Mouse (Mus musculus) spleen, postnatal 14 days (tissue): ENCODE results near the gene Flt1.

Source experiments
- DNase-seq, 2 experiments: peaks; one replicate each; pipeline ENCODE4 v3.0.0; 2021 to 2022; ENCODE audit warnings: low spot score in 2 of 2

Flt1 gene

DNA sequence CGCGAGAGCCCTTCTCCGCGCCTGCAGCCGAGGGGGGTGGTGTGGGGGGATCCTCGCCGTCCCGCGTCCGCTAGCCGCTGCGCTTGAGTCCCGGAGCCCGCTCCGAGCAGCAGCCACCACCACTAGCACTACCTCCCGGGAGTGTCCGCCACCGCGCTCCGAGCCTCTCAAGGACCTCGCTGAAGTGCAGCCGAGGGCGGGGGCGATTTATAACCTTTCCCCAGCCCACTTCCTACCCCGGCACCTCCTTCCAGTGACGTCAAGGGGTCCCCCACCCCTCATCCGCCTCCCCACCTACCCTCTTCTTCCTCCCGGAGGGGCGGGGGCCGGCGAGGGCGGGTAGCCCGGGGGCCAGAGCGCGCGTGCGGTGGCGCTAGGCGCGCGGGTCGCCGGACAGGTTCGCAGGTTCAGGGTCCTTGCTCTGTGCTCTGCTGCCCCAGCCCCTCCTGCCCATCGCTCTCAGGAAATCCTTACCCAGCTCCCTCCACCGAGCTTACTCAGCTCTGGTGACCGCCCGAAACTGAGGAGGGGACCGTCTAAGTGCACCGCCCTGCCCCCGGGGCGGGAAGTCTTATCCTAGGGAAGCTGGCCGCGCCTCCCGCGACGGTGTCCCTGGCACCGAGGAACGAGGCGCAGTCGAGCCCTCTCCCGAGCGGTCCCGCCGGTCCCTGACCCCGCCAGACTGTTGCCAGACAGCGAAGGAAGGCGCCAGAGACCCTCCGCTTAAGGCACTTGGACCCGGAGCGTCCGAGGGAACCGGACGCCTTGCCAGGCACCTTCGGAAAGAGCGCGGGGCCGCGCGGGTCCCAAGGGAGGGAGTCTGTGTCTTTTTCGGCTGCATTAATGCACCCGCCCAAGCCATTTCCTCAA is at the start of gene Flt1:
Flt1 (minus strand) TSS at position 181 of the 870 bp plus-strand sequence.
- DNase-seq: no peak

DNA sequence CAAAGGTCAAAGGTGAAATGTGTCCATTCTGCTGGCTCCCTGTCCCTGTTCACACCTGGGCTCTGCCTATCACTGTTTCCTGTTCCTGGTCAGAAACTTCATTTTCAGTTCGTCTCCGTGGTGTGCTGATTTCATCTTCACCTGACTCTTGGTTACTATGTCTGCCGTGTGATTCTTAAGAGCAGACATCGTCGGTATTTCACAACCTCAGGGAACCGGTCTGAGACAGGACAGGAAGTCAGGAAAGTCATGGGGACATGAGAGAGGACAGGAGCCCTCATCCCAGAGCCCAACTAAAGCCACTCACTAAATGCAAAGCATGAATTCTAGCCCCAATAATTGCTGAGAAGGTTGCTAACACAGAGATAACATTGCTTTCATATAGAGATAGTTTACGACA is 49.4 kb upstream of the Flt1 start:
- no peak for DNase-seq

DNA sequence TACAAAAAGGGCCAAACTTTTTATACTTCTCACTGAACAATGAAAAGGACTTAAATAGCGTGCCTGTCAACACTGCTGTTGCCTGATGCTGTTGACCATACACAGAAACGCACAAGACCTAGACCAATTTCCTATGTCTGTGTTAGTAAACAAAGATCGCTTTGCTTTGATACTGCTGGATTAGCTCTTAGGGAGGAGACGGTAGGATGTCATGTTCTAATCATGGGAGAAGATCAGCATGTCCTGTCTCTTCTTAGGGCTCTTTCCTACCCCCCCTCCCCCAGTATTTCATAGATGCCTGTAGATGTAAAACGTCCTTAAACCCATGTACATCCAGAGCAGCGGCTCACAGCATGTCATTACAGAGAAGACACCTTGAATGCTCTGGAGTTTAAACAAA is 44.1 kb upstream of the Flt1 start:
- DNase-seq: no peak

DNA sequence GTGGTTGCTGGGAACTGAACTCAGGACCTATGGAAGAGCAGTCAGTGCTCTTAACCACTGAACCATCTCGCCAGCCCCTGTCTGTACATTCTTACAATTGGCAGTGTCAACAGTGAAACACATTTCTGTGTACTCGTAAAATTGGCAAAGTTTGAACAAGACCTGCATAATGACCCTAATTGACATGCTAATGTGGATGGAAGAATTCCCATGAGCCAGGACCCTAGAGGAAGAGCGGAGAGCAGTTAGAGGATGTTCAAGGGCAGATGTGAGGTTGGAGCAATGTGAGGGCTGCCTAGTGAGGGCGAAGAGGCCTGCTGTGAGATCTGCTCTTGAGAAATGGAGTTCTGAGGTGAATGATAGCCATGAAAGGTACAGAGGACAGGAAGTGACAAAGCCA is 38.2 kb upstream of the Flt1 start:
- no peak for DNase-seq

DNA sequence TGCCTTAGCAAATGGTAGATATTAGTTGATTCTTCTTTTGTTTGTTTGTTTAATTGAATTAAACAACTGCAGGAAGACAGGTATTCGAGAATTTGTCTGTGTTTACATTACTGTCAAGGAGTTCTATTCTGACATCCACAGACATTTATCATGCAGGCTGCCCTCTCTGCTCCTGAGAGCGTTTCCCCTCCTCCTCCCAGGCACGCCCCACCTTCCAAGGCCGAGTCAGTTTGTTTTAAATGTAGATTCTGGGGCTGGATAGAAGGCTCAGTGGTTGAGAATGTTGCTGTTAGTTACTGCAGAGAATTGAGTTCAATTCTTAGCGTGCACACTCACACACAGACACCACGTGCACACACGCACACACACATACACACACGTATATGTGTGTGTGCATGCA is 36.2 kb upstream of the Flt1 start:
- no peak for DNase-seq

DNA sequence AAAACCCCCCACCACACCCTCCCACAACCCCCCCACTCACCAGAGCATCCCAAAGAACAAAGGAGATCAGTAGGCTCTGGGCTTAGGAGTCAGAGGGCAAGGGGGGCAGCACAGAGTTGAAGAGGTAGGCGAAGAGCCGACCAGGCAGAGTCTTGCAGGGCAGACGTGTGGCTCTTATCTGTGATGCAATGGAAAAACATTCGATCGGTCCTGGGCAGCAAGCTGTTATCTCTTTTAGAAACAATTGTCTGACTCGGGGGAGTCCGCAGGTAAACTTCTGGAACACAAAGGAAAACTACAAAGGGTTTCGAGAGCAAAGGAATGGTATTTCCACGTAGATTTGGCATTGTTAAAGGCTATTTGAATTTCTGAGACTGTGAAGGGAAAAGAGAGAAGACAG is 35.5 kb upstream of the Flt1 start:
- no peak for DNase-seq

DNA sequence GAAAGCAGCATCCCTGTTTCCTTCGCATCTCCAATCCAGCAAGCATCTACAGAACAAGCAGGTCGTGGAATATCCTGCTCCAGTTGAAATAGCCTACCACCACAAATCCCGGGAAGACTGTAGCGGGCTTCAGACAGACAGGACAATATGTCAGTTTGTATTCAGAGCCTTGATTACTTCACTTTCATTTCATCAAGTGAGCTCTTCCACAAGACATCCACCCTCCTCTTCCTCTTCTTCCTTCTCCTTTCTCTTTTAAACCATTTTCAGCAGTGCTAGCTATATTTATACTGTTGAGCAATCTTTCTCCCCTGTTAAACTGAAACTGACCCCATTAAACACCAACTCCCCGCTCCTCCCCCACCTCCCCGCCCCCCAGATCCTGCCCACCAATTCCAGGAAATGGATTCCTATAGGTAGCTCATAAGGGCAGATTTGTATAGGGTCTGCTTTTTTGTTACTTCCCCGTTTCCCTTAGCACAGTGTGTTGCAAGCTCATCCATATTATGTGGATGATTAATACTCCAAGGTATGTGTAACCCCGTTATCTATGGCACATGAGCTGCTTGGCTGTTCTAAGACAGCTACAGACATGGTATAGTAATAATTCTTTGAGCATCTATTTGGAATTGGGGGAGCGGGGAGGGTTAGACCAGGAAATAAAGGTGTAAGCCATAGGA is 33.0 kb upstream of the Flt1 start:
- no peak for DNase-seq

DNA sequence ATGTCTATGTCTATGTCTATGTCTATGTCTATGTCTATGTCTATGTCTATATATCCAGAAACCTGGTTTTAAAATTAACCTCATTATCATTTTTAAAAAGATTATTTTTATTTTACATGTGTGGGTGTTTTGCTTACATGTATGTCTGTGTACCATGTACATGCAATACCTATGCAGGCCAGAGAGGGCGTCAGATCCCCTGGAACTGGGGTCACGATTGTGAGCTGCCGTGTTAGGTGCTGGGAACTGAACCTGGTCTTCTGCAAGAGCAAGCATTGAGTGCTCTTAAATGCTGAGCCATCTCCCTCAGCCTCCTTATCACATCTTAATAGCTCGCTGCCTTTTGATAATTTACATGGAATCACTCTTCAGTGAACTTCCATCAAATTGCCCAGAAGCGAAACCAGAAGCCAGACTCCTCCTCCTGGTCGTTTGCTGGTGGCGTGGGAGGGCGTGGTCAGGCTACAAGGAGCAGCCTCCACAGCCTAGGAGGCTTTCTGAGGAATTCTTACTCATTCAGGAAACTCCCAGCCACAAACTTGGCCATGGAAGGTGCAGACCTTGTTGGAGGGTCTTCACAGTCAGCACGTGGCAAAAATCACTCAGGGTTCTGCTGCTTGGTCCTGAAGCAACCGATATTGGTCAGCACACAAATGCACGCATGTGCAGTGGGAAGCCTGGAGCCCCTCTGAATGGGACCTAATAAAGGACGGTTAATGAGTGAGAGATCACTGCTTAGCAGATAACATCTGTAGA is 32.2 kb upstream of the Flt1 start:
- DNase-seq: no peak

DNA sequence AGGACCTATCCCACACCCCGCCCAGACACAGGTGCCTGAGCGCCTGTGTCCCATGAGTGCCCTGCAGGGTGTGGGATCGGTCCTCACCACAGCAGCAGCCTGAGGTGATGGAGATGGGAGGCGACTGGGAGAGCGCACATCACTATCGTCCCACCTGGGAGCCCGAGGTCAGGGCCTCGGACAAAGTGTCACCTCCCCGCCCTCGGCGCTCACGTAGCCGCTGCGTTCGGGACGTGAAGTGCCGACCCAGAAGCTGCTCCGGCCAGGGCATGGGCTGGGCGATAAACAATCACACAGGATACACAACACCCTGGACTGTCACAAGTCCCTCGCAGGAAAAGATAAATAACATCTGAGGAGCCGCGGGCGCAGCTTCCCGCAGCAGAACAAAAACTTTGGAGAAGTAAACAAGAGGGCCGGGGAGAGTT is 27.1 kb upstream of the Flt1 start:
- DNase-seq: no peak

DNA sequence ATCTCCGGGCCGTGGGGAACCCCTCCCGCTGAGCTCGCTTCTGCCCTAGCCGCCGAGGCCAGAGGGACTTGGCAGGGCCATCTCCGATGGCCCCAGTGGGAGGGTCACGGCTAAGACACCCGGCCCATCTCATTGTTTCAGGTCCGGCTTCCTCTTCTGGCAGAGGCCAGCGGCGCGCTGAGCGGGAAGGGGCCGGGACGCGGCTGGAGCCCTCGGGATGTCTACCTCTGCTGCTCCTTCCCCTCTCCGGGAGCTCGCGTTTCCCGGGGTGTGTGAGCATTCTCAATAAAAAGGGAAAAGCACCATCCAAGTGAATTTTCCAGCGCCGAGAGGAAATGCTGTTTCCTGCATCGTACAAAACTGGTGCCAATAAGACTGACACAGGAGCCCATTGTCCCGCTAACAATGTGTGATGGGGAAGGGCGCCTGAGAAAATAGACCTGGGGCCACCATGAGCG is 25.9 kb upstream of the Flt1 start:
- DNase-seq: no peak

DNA sequence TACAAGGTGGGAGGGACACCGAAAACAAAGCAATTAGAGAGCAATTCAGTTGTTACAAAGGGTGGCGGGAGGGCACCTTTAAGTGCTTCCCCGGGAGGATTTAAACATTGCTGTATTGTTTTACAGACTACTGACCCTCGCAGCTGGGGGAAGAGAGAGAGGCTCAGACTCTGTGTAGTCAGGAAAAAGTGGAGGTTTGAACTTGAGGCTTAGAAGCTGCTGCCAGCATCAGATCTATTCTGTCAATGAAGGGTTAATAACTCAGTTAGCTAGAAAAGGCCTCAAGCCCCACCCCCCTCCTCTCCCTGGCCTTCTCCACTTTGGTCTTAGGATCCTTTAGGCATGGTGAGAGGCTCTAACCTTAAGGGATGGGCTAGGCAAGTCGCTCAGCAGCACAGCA is 24.2 kb upstream of the Flt1 start:
- no peak for DNase-seq

DNA sequence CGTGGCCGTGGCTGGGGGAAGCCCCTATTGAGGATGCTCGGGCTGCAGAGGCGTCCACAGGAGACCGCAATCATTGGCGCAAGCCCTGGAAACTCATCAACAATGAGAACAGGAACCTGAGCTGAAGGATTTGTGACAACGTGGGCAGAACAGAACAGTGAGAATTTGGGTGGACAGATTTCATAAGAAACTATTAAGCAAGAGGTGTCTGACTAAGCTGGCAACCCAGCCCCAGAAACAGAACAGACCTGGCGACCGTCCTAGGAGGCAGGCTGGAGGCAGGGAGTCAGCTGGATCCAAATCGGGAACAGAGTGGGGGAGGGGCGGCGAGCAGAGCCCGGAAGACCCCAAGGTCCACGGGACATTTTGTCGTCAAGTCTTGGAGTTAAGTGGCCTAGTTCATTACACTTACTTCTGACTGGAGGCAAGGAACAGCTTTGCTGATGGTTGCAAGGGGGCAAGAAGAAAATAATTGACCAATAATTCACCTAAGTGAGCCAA is 22.3 kb upstream of the Flt1 start:
- no peak for DNase-seq

DNA sequence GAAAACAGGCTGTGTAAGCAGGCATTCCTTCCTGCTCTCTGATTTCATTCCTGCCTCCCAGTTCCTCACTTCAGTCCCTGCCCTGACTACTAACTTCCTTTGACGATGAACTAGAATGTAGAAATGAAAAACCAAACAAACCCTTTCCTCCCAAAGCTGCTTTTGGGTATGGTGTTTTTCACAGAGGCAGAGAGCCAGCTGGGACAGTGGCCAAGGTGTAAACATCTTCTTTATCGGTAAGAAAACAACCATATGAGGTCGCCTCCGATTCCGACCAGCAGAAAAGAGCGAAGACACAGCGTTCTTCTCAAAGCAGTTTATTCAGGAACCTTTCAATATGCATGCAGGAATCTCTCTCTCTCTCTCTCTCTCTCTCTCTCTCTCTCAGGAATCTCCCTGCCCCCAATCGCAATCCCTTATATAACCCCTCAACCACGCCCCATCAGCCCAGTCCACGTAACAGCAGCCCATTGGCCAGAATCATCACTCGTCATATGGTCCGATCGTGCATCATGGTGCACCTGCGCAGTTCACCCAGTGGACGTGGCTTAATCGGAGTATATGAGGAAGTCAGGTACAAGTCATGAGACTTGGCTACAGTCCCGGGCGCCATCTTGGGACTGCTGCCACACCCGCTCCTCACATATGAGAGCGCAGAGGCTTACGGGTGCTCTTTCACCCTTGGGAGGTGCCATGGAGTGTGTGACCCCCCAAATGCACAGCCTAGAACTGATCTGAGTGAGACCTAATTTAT is 19.3 kb upstream of the Flt1 start:
- no peak for DNase-seq

DNA sequence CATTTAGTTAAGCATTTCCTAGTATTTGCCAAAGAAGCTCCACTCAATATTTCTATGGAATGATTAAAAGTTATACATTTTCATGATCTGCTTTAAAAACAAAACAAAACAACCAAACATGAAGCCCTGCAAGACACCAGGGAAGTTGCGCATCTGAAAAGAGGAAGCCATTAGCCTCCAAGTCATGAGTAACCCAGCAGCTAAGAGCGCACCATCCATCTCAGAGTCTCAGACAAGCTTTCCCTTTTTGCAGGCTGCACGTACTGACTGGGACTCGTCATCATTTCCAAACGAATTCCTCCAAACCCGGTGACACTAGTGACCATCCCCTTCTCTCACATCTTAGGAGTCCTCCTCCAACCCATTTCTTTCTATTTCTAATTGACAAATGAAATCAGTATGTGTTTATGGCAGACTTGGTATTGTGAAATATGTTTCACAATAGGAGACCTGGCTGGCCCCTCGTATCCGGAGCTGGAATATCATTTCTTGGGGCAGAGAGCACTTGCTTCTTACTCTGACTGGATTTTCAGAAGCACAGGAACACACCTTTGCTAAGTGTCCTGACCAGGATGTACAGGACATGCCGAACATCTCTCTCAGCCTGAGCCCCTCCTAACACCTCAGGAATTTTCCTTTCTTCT is 16.8 kb upstream of the Flt1 start:
- DNase-seq: no peak

DNA sequence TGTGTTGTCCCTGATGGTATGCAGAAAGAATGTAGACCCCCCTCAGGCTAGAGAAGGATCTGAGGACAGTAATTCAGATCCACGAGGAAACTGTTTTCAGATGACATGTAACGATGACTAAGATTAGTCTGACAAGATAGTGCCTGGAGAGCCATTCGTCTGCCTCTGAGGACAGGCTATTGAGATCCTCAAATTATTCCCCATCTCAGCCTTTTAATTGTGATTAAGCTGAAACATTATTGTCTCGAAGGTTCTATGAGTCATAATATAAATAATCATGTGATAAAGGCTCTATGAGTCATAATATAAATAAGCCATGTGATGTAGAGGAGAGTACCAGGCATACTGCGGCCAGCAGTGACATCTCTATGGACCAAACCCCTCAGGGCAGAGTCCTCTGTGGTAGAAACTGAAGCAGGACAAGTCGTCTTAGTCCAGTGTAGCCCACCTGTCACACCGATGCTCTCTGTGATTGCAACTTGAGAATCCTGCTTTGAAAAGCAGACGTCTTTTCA is 11.0 kb upstream of the Flt1 start:
- no peak for DNase-seq

DNA sequence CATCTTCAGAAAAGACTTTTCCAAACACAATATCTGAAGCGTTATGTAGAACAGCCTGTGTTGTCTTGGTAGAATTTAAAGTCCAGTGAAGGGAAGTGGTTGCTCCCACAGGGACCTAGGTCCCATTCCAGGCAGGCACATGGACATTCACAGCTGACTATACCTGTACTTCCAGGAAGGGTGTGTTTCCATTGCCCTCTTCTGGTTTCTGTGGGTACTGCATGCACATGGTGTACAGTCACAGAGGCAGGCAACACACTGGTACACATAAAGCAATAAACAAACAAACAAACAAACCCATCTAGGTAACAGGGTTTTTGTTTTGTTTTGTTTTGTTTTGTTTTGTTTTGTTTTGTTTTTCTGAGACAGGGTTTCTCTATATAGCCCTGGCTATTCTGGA is 7.9 kb upstream of the Flt1 start:
- DNase-seq: no peak

DNA sequence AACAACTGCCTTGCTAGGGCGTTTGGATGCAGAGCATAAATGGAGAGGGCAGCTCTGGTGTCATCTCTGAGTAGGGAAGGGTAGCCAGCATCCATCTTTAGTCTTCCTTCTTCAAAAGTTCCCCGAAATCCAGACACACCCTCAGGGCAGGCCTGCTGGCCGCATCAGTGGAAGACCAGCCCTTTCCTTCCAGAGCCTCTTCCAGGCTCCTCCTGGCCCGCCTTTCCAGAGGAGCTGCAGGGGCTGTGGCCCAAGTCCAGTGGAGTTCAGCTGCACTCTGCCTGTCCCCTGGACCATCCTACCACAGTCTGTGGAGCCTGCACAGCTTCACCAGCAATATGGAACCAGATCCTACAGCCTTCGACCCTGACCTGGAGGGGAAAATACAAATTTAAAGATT is 7.1 kb upstream of the Flt1 start:
- DNase-seq: no peak

DNA sequence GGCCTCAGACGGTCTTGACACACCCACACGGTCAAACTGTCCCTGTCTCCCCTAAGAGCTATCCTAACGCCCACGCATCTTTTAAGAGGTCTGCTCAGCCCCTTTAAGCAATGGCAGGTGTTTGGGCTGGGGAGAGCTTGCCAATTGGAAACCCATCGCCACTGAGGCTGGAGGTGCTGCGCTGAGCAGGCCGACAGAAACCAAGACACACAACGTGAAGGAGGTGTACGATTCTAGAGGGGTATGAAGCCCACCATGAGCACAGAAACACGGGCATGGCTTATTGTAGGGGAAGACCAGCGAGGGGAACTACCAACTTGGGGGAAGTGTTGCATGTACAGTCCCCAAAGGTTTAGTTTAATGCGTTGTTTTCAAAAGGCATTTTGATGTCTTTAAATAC is 1.7 kb upstream of the Flt1 start:
- DNase-seq: no peak

DNA sequence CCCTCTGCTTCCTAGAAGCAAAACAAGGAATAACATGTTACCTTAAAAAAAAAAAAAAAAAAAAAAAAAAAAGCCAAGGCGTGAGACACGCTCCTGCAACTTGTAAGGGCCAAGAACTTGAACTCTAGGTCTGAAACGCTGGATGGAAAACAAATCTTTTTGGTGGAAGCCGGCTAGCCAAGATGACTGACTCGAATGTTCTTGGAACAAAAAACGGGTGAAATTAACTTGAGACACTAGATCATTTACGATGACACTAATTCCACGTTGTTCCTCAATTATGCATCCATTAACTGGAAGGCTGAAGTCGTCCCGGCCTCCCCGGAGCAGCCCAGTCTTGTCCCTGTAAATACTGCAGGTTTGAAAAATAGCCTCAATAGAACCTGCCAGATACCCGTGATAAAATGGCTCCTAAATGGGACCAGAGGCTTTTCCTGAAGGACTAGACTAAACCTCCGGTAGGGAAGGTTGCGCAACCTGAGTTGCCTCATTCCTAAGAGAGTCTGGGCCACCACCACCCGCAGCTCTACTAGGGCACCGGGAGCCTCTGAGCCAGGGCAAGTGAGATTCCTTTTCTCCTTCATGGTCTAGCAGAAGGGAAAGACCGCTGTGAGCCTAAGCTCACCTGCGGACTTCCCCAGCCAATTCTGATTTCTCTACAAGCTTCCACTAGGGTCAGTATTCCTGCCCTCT is 1.0 kb upstream of the Flt1 start:
- no peak for DNase-seq
